15 mouse cellular contexts compared by ENCODE assay signal in the genomic region with DNA sequence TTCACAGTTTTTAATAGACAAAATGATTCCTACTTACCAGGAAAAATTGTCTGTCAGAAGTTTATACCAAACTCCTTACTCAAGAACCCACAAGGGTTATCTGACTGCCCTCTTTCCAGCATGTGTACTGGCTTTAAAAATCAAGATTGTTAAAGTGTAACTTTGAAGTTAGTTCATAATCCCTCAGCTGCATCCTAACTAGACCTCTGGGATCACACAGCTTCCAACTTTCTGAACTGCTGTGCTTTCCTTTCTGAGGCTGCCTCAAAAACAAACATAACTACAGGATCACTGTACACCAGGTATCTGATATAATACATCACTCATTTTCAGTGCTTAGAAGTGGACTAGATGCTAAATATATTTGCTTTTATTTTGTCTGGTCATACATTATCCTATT.
"Had no signal": no experiment of that assay in that cellular context is flagged by ENCODE, and none has a peak within 500 bp of the region (broad histone marks: within the 10 kb centered on the region; RNA-seq: fewer than 3 reads in every experiment).

No protein-coding gene starts in this region.

- ATAC-seq: lung, postnatal 0 days; midbrain, embryonic 13.5 days had no signal

- H3K27ac ChIP-seq: lung, embryonic 15.5 days; macrophage; midbrain, embryonic 13.5 days; midbrain, embryonic 15.5 days; neural tube, embryonic 12.5 days; stomach, embryonic 15.5 days; stomach, postnatal 0 days had no signal

- H3K27me3 ChIP-seq: lung, embryonic 15.5 days; megakaryocyte, embryonic 14.5 days; midbrain, embryonic 13.5 days; midbrain, embryonic 15.5 days; neural tube, embryonic 12.5 days; stomach, embryonic 15.5 days had no signal

- H3K9ac ChIP-seq: lung, embryonic 15.5 days; midbrain, embryonic 13.5 days; midbrain, embryonic 15.5 days; neural tube, embryonic 12.5 days; stomach, embryonic 15.5 days had no signal

- H3K9me3 ChIP-seq: lung, embryonic 15.5 days; megakaryocyte, embryonic 14.5 days; midbrain, embryonic 13.5 days; midbrain, embryonic 15.5 days; neural tube, embryonic 12.5 days; stomach, embryonic 15.5 days had no signal

- H3K36me3 ChIP-seq: lung, embryonic 15.5 days; midbrain, embryonic 13.5 days; midbrain, embryonic 15.5 days; neural tube, embryonic 12.5 days; stomach, embryonic 15.5 days had no signal

- H3K4me2 ChIP-seq: lung, embryonic 15.5 days; midbrain, embryonic 11.5 days; midbrain, embryonic 13.5 days; midbrain, embryonic 15.5 days; neural tube, embryonic 12.5 days; stomach, embryonic 15.5 days had no signal

- H3K4me1 ChIP-seq: lung, embryonic 15.5 days; megakaryocyte, embryonic 14.5 days; midbrain, embryonic 13.5 days; midbrain, embryonic 15.5 days; neural tube, embryonic 12.5 days; stomach, embryonic 15.5 days had no signal

- H3K4me3 ChIP-seq: lung, embryonic 15.5 days; megakaryocyte, embryonic 14.5 days; midbrain, embryonic 13.5 days; midbrain, embryonic 15.5 days; neural tube, embryonic 12.5 days; stomach, embryonic 15.5 days had no signal

- DNase-seq: lung, postnatal 14 days; right cerebral cortex, postnatal 14 days; thymus, adult 2 months; thymus, postnatal 25 days; thymus, postnatal 4 days had no signal
